Mouse (Mus musculus): ENCODE measurements around the gene Rac2. TPM values are rescaled to one million over a fixed set of nuclear protein-coding genes. Genes with fewer than 3 reads are reported as not detected.

Gene Rac2
- polyA plus RNA-seq (2015; fragmentation: Nextera tagmentation; extraction: Ambion mirVana) = 123 and 130 TPM in 2 replicates

- peak within 1 kb of the TSS; percentile 60 for H3K4me3 ChIP-seq (replicated peaks)
- no peaks in the 10 kb centered on the region for H3K9me3 ChIP-seq (replicated peaks)
- peak within 1 kb of the TSS; percentile 59 for H3K9ac ChIP-seq
- peaks cover 47% of the 10 kb centered on the region for H3K4me1 ChIP-seq (replicated peaks)
- peak within 1 kb of the TSS; percentile 69 for H3K4me2 ChIP-seq
- ATAC-seq (ENCODE audit: insufficient read depth) = peak; percentile 55
- peaks cover 26% of the 10 kb centered on the region for H3K36me3 ChIP-seq (replicated peaks)
- no peaks in the 10 kb centered on the region for H3K27me3 ChIP-seq
- peak within 1 kb of the TSS; percentile 93 for H3K27ac ChIP-seq (replicated peaks)
- 13% methylated on average over 8 of the region's 8 CpGs for WGBS (ENCODE audit: insufficient replicate concordance)
These were observed at the start of gene Rac2 for GRCm38 (mm10) chr15:78572658-78573397. Gene Rac2, minus strand, starts transcription at chr15:78572783.

GRCm38 (mm10) chr15:78616973-78617372 lies 44.4 kb upstream of the Rac2 start:
- WGBS (ENCODE audit: insufficient replicate concordance) = 56% methylated on average over 2 of the region's 2 CpGs
- Histone ChIP-seq H3K9me3 (replicated peaks) (no peaks in the 10 kb centered on the region), H3K4me2 (no peak overlapping the region), H3K27me3 (no peaks in the 10 kb centered on the region), H3K27ac (replicated peaks) (no peak overlapping the region), H3K4me1 (replicated peaks) (no peaks in the 10 kb centered on the region), H3K9ac (no peak overlapping the region), H3K4me3 (replicated peaks) (no peak overlapping the region), H3K36me3 (replicated peaks) (no peaks in the 10 kb centered on the region)
- no peak for ATAC-seq (ENCODE audit: insufficient read depth)

DNA sequence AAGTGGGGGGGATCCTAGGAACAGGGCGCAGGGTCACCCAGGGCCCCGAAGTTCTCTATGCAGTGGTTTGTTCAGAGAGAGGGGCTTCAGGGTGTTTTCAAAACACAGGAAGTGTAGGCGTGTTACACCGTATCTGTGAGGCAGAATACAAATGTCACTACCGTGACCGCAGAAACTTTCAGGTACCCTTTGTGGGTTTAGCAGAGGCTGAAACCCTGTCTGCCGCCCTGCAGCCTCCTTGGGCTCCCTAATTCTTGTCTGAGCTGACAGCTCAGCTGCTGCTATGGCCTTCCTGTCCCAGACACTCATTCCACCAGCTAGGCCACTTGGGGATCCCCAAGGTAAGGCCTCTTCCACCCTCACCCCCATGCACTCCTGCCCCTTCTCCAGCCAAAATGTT lies 42.0 kb upstream of the Rac2 start:
- no peak for ATAC-seq (ENCODE audit: insufficient read depth)

DNA sequence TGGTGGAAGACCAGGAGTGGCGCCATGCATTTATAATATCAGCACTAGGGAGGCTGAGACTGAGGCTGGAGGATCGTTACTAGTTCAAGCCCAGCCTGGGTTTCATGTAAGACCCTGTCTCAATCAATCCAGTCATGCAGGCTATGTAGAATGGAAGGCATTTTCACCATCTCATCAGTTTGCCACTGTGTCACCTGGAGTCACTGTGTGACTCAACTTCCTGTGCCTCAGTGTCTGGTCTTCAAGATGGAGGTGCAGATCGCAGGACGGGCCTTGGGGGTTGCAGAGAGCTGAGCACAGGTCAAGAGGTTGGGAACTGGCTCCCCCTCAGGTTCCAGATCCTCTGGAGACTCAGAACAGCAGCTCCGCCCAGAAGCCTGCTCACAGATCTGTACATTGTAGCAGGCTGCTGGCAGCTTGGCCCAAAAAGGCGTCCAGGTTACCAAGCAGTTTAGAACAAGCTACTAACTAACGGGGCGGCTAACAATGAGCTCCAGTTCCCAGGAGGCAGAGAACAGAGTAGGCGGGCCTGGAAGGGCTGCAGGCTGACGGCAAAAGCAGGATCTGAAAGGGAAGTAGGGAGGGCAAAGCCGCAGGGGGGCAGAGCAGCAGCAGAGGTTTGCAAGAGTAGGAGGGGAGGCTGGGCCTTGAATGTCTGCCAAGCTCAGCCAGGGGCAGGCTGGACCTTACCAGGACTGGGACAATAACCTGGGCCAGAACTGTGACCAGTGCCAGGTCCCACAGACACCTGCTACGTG lies 38.3 kb upstream of the Rac2 start:
- no peak for ATAC-seq (ENCODE audit: insufficient read depth)
- no peak overlapping the region for H3K9ac ChIP-seq
- H3K4me3 ChIP-seq (replicated peaks) = no peak overlapping the region
- H3K27me3 ChIP-seq = no peaks in the 10 kb centered on the region
- no peaks in the 10 kb centered on the region for H3K36me3 ChIP-seq (replicated peaks)
- peaks cover 16% of the 10 kb centered on the region for H3K4me1 ChIP-seq (replicated peaks)
- no peak overlapping the region for H3K27ac ChIP-seq (replicated peaks)
- no peak overlapping the region for H3K4me2 ChIP-seq
- no peaks in the 10 kb centered on the region for H3K9me3 ChIP-seq (replicated peaks)
- WGBS (ENCODE audit: insufficient replicate concordance) = 58% methylated on average over 12 of the region's 12 CpGs

More for the DNA sequence above, 42.0 kb upstream of the Rac2 start:
- Histone ChIP-seq H3K27me3 (no peaks in the 10 kb centered on the region), H3K9me3 (replicated peaks) (no peaks in the 10 kb centered on the region), H3K36me3 (replicated peaks) (no peaks in the 10 kb centered on the region), H3K27ac (replicated peaks) (no peak overlapping the region), H3K4me3 (replicated peaks) (no peak overlapping the region), H3K4me1 (replicated peaks) (peaks cover 11% of the 10 kb centered on the region), H3K9ac (no peak overlapping the region), H3K4me2 (no peak overlapping the region)
- 64% methylated on average over 7 of the region's 7 CpGs for WGBS (ENCODE audit: insufficient replicate concordance)

DNA sequence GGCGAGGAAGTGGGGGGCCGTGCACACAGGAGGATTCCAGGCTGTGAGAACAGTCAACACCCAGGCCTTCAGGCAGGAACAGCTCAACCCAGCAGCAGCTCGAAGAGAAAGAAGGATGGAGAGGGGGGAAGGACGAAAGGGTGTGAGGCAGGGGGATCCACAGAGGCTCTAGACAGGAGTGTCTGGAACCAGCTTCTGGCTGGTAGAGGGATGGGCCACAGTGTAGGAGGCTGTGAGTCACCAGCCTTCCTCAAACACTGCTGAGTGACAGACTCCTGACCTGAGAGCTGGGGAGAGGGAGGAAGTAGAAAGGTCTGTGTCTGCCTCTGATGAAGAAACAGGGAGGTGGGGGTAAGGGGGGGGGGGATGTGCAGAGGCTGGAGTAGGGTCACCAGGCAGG lies 34.9 kb upstream of the Rac2 start:
- peak; percentile 42; the same call in 1 of the 2 replicates for ATAC-seq (ENCODE audit: insufficient read depth)
- H3K4me2 ChIP-seq = no peak overlapping the region
- peaks cover 23% of the 10 kb centered on the region for H3K4me1 ChIP-seq (replicated peaks)
- H3K9me3 ChIP-seq (replicated peaks) = no peaks in the 10 kb centered on the region
- no peak overlapping the region for H3K9ac ChIP-seq
- H3K4me3 ChIP-seq (replicated peaks) = no peak overlapping the region
- no peak overlapping the region; the same call in 1 of the 2 replicates for H3K27ac ChIP-seq (replicated peaks)
- no peaks in the 10 kb centered on the region for H3K27me3 ChIP-seq
- H3K36me3 ChIP-seq (replicated peaks) = no peaks in the 10 kb centered on the region
- WGBS (ENCODE audit: insufficient replicate concordance) = 34% methylated on average over 4 of the region's 4 CpGs

DNA sequence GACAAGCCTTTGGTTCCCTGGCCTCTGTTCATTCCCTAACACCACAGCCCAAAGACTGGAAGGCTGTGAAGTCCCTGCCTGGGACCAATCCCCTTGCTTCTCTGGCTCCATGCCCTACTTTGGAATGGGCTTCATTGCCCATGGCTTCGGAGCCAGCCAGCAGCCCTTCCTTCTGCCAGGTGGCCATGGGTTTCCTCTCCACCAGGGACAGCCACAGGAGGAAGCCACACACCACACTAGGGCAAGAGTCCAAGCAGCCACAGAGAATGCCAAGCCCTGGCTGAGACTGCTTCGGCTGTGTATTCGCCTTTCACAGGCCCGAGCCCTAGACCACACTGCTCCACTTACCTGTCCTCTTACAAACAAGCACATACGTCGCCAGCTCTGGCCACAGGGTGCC lies 33.5 kb upstream of the Rac2 start:
- 61% methylated on average over 6 of the region's 6 CpGs for WGBS (ENCODE audit: insufficient replicate concordance)
- Histone ChIP-seq H3K27ac (replicated peaks) (no peak overlapping the region), H3K9me3 (replicated peaks) (no peaks in the 10 kb centered on the region), H3K4me2 (no peak overlapping the region), H3K27me3 (no peaks in the 10 kb centered on the region), H3K4me1 (replicated peaks) (peaks cover 25% of the 10 kb centered on the region), H3K36me3 (replicated peaks) (no peaks in the 10 kb centered on the region), H3K9ac (no peak overlapping the region), H3K4me3 (replicated peaks) (no peak overlapping the region)
- ATAC-seq (ENCODE audit: insufficient read depth) = no peak

GRCm38 (mm10) chr15:78605371-78605791 lies 32.8 kb upstream of the Rac2 start:
- Histone ChIP-seq H3K4me2 (no peak overlapping the region), H3K36me3 (replicated peaks) (no peaks in the 10 kb centered on the region), H3K27me3 (no peaks in the 10 kb centered on the region), H3K9ac (no peak overlapping the region), H3K27ac (replicated peaks) (no peak overlapping the region), H3K9me3 (replicated peaks) (no peaks in the 10 kb centered on the region), H3K4me3 (replicated peaks) (no peak overlapping the region), H3K4me1 (replicated peaks) (peaks cover 22% of the 10 kb centered on the region)
- no peak for ATAC-seq (ENCODE audit: insufficient read depth)
- WGBS (ENCODE audit: insufficient replicate concordance) = 31% methylated on average over 3 of the region's 3 CpGs

- no peak overlapping the region for H3K4me3 ChIP-seq (replicated peaks)
- H3K4me1 ChIP-seq (replicated peaks) = peaks cover 17% of the 10 kb centered on the region; the same call in 1 of the 2 replicates
- ATAC-seq (ENCODE audit: insufficient read depth) = no peak
- WGBS (ENCODE audit: insufficient replicate concordance) = 63% methylated on average over 6 of the region's 6 CpGs
- H3K27ac ChIP-seq (replicated peaks) = no peak overlapping the region
- H3K27me3 ChIP-seq = no peaks in the 10 kb centered on the region
- H3K9me3 ChIP-seq (replicated peaks) = no peaks in the 10 kb centered on the region
- no peak overlapping the region for H3K4me2 ChIP-seq
- no peaks in the 10 kb centered on the region for H3K36me3 ChIP-seq (replicated peaks)
- H3K9ac ChIP-seq = no peak overlapping the region
These were observed 31.7 kb upstream of the Rac2 start for GRCm38 (mm10) chr15:78604255-78604654.

DNA sequence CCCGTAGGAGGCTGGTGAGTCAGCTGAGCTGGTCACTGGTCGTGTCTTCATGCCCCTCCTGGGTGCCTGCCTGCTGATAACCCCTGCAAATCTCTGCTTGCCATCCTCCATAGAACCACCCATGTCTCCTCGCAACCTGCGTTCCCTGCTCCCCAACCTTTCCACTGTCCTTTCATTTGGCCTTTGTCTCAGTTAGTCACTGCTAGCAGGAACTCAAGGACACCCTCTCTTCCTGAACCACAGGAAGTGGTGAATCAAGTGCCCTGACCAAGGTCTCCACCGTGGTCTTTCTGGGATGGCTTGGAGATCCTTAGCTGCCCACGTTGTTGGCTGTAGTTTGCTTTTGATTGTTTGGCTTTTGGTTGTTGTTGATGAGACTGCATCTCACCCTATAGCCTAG lies 28.6 kb upstream of the Rac2 start:
- Histone ChIP-seq H3K4me2 (no peak overlapping the region), H3K36me3 (replicated peaks) (no peaks in the 10 kb centered on the region), H3K4me3 (replicated peaks) (no peak overlapping the region), H3K27ac (replicated peaks) (no peak overlapping the region), H3K9me3 (replicated peaks) (no peaks in the 10 kb centered on the region), H3K4me1 (replicated peaks) (peaks cover 15% of the 10 kb centered on the region; the same call in 1 of the 2 replicates), H3K9ac (no peak overlapping the region), H3K27me3 (no peaks in the 10 kb centered on the region)
- no peak for ATAC-seq (ENCODE audit: insufficient read depth)
- 36% methylated on average over 6 of the region's 6 CpGs for WGBS (ENCODE audit: insufficient replicate concordance)

GRCm38 (mm10) chr15:78599529-78600193 lies 27.1 kb upstream of the Rac2 start:
- no peak overlapping the region for H3K27ac ChIP-seq (replicated peaks)
- no peaks in the 10 kb centered on the region for H3K27me3 ChIP-seq
- peak overlapping the region; percentile 32 for H3K4me2 ChIP-seq
- no peaks in the 10 kb centered on the region for H3K36me3 ChIP-seq (replicated peaks)
- H3K4me3 ChIP-seq (replicated peaks) = no peak overlapping the region
- no peak overlapping the region for H3K9ac ChIP-seq
- WGBS (ENCODE audit: insufficient replicate concordance) = 62% methylated on average over 13 of the region's 13 CpGs
- H3K9me3 ChIP-seq (replicated peaks) = no peaks in the 10 kb centered on the region
- no peak for ATAC-seq (ENCODE audit: insufficient read depth)
- H3K4me1 ChIP-seq (replicated peaks) = peaks cover 5% of the 10 kb centered on the region; the same call in 1 of the 2 replicates

DNA sequence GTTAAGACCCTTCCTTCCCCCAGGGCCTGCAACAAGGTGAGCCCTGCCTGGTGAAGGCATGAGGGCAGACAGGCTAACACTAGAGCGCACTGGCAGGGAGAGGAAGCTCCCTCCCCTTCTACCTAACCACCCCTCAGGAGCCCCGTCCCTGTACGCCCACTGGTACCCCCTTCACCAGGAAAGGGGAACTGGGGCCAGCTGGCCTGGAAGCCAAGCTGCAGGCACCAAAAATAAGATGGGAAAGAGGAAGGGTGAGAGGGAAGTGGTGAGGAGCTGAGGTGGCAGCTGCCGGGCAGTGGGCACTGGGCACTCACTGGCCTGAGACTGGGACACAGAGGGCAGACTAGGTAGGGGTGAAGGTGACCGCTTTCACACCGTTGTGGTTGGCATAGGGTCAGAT lies 26.5 kb upstream of the Rac2 start:
- ATAC-seq (ENCODE audit: insufficient read depth) = no peak
- Histone ChIP-seq H3K27me3 (no peaks in the 10 kb centered on the region), H3K9me3 (replicated peaks) (no peaks in the 10 kb centered on the region), H3K36me3 (replicated peaks) (no peaks in the 10 kb centered on the region), H3K4me3 (replicated peaks) (0 out of 2 replicates have a peak overlapping the region, but pooled peaks have one; percentile 2), H3K27ac (replicated peaks) (peak overlapping the region; percentile 38; the same call in 1 of the 2 replicates), H3K4me2 (peak overlapping the region; percentile 32), H3K4me1 (replicated peaks) (peaks cover 5% of the 10 kb centered on the region; the same call in 1 of the 2 replicates), H3K9ac (no peak overlapping the region)
- 41% methylated on average over 6 of the region's 6 CpGs for WGBS (ENCODE audit: insufficient replicate concordance)
